Comparison of ENCODE assay signal across 8 mouse cellular contexts in genomic region chr17:72919641-72920040, GRCm38 (mm10). TPM values are rescaled to one million over a fixed set of nuclear protein-coding genes. Genes with fewer than 3 reads are reported as not detected.
DNase-seq lines count a peak whose midpoint lies in the region; ATAC-seq and TF ChIP-seq lines count a peak whose summit lies in the region.

No protein-coding gene starts in this region.

- no peak for TF ChIP-seq POLR2A in cortical plate, adult 2 months (IDR thresholded peaks at IDR 0.05; ENCODE audit: extremely low read depth, insufficient read depth, low read length)

- 12% methylated on average over 3 of the region's 3 CpGs for WGBS in kidney, embryonic 16.5 days
- WGBS in hindbrain, embryonic 15.5 days, result 5% methylated on average over 3 of the region's 3 CpGs
- WGBS in midbrain, embryonic 14.5 days, result 7% methylated on average over 3 of the region's 3 CpGs

- no peaks in the 10 kb centered on the region for H3K9me3 ChIP-seq in kidney, embryonic 16.5 days (ENCODE audit: low read length)
- H3K9me3 ChIP-seq in hindbrain, embryonic 15.5 days, result no peaks in the 10 kb centered on the region
- no peaks in the 10 kb centered on the region for H3K9me3 ChIP-seq in midbrain, embryonic 14.5 days (ENCODE audit: control insufficient read depth, low read length)

- H3K4me1 ChIP-seq in kidney, embryonic 16.5 days (ENCODE audit: insufficient read depth, low read length), result peaks cover 26% of the 10 kb centered on the region
- H3K4me1 ChIP-seq in cortical plate, adult 2 months (ENCODE audit: control insufficient read depth, insufficient read depth, low read length), result peaks cover 4% of the 10 kb centered on the region
- H3K4me1 ChIP-seq in hindbrain, embryonic 15.5 days (replicated peaks), result peaks cover 60% of the 10 kb centered on the region
- peaks cover 47% of the 10 kb centered on the region for H3K4me1 ChIP-seq in midbrain, embryonic 14.5 days (ENCODE audit: control insufficient read depth, insufficient read depth, low read length)

- H3K4me3 ChIP-seq in kidney, embryonic 16.5 days (ENCODE audit: low read length), result peak overlapping the region; percentile 82
- peak overlapping the region; percentile 46 for H3K4me3 ChIP-seq in cortical plate, adult 2 months (ENCODE audit: insufficient read depth, low read length)
- H3K4me3 ChIP-seq in hindbrain, embryonic 15.5 days, result peak overlapping the region; percentile 72
- peak overlapping the region; percentile 75 for H3K4me3 ChIP-seq in midbrain, embryonic 14.5 days (replicated peaks; ENCODE audit: low read depth, low read length)

- DNase-seq in kidney, adult 18-20 months, result no peak
- DNase-seq in midbrain, embryonic 14.5 days, result no peak
- DNase-seq in MN1 (ENCODE audit: low spot score), result no peak
- DNase-seq in B cell, adult 2 months, result no peak
- no peak for DNase-seq in urinary bladder, postnatal 36 days (ENCODE audit: low spot score in 2 of 2)

- H3K4me2 ChIP-seq in kidney, embryonic 16.5 days (replicated peaks; ENCODE audit: low read depth, low read length), result peak overlapping the region; percentile 77
- H3K4me2 ChIP-seq in hindbrain, embryonic 15.5 days, result peak overlapping the region; percentile 82
- H3K4me2 ChIP-seq in midbrain, embryonic 14.5 days (ENCODE audit: low read length), result peak overlapping the region; percentile 66

- H3K27me3 ChIP-seq in kidney, embryonic 16.5 days (ENCODE audit: insufficient read depth, low read length), result no peaks in the 10 kb centered on the region
- H3K27me3 ChIP-seq in hindbrain, embryonic 15.5 days, result no peaks in the 10 kb centered on the region
- no peaks in the 10 kb centered on the region for H3K27me3 ChIP-seq in midbrain, embryonic 14.5 days (ENCODE audit: control insufficient read depth, insufficient read depth, low read length)

- TF ChIP-seq CTCF in cortical plate, adult 2 months (IDR thresholded peaks at IDR 0.05; ENCODE audit: extremely low read depth, insufficient read depth, low read length), result no peak

- ATAC-seq in kidney, embryonic 16.5 days (ENCODE audit: low FRiP score, low TSS enrichment), result no peak
- no peak for ATAC-seq in hindbrain, embryonic 15.5 days (ENCODE audit: low FRiP score, low read depth)
- no peak for ATAC-seq in midbrain, embryonic 14.5 days (ENCODE audit: low FRiP score, low TSS enrichment)

- H3K27ac ChIP-seq in kidney, embryonic 16.5 days (ENCODE audit: low read length), result peak overlapping the region; percentile 76
- H3K27ac ChIP-seq in cortical plate, adult 2 months (ENCODE audit: insufficient read depth, low read length), result peak overlapping the region; percentile 77
- peak overlapping the region; percentile 96 for H3K27ac ChIP-seq in hindbrain, embryonic 15.5 days (replicated peaks)
- peak overlapping the region; percentile 96 for H3K27ac ChIP-seq in midbrain, embryonic 14.5 days (replicated peaks; ENCODE audit: low read depth, low read length)

- H3K36me3 ChIP-seq in kidney, embryonic 16.5 days (ENCODE audit: insufficient read depth, low read length), result peaks cover 5% of the 10 kb centered on the region; the same call in 1 of the 2 replicates
- H3K36me3 ChIP-seq in hindbrain, embryonic 15.5 days, result peaks cover 10% of the 10 kb centered on the region; the same call in 1 of the 2 replicates
- peaks cover 29% of the 10 kb centered on the region for H3K36me3 ChIP-seq in midbrain, embryonic 14.5 days (ENCODE audit: control insufficient read depth, insufficient read depth, low read length)

- H3K9ac ChIP-seq in kidney, embryonic 16.5 days (replicated peaks; ENCODE audit: low read length), result peak overlapping the region; percentile 94
- peak overlapping the region; percentile 95 for H3K9ac ChIP-seq in hindbrain, embryonic 15.5 days
- H3K9ac ChIP-seq in midbrain, embryonic 14.5 days (replicated peaks; ENCODE audit: low read length), result peak overlapping the region; percentile 93

RNA-seq across cellular contexts. Expression of gene Lbh, which starts 1.5 kb away (rescaled TPM):
- polyA plus RNA-seq in kidney, embryonic 16.5 days (2015; fragmentation: Nextera tagmentation; extraction: Ambion mirVana), result 8.4 and 8.8 TPM in 2 replicates
- polyA plus RNA-seq in cortical plate, adult 2 months (2012; rRNA removed), result 37.7 and 40.1 TPM in 2 replicates
- 4.2 and 4.3 TPM in 2 replicates for polyA plus RNA-seq in hindbrain, embryonic 15.5 days (2015; fragmentation: Nextera tagmentation; extraction: Ambion mirVana)
- 8.9 and 12.3 TPM in 2 replicates for polyA plus RNA-seq in midbrain, embryonic 14.5 days (2014; fragmentation: Nextera tagmentation; extraction: Ambion mirVana)
